Mouse (Mus musculus): ENCODE measurements at regions not wholly inside any gene's neighbourhood (a gene's known extent, or its start where the extent isn't known, plus 50 kb on each side); places are given as distances from the start of the nearest gene placed in this dataset.
A peak's percentile ranks its signal among the peaks of the same experiment; 100 is the strongest.

DNA sequence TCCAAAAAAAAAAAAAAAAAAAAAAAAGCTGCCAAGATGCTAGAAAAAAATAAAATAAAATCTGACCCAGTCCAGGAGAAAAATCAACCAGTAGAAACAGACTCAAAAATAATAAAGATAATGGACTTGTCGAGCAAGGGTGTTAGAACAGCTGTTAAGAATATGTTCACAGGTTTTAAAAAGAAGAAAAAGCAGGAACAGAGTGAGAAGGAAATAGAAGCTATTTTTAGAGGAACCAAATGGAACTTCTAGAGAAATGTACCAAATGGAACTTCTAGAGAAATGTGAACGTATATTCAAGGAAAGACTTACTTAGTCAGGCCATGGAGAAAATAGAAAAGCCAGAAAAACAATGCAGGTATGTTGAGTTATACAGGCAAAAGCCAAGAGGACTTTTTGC lies 662.4 kb upstream of the Jmjd1c start:
- DNase-seq (ENCODE audit: low read depth, low spot score), result no peak

DNA sequence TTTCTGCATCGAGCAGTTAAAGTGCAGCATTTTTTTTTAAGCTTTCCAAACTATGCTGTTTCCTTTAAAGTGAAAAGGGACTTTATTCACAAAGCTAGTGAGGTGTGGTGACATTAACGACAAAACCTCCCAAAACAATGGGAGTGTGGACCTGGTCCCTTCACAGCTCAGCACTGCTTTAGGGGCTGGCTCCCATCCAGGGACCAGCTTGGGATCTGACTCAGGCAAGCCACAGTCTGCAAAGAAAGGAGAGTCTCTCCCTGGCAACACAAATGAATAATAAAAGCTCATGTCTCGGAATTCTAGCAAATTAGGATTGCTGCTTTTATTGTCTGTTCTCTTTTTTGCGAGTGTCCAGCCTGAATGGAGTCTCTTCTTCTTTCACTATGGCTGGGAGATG lies 625.2 kb upstream of the Jmjd1c start:
- DNase-seq (ENCODE audit: low read depth, low spot score), result no peak

DNA sequence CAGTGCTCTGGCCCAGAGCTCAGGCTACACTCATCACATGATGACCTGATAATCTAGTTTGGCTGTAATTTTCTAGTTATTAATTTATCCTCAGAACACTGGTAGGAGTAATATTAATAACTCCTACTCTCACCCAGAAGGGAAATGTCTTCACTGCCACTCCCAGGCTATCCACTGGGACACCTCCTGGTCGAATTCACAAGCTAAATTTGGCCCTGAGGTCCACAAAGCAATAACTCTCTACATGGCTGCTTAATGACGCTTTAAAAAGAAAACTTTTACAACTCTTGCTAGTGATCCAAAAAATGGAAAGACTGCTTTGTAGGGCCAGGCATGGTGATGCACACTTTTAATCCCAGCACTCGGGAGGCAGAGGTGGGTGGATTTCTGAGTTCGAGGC lies 623.9 kb upstream of the Jmjd1c start:
- no peak for DNase-seq (ENCODE audit: low read depth, low spot score)

DNA sequence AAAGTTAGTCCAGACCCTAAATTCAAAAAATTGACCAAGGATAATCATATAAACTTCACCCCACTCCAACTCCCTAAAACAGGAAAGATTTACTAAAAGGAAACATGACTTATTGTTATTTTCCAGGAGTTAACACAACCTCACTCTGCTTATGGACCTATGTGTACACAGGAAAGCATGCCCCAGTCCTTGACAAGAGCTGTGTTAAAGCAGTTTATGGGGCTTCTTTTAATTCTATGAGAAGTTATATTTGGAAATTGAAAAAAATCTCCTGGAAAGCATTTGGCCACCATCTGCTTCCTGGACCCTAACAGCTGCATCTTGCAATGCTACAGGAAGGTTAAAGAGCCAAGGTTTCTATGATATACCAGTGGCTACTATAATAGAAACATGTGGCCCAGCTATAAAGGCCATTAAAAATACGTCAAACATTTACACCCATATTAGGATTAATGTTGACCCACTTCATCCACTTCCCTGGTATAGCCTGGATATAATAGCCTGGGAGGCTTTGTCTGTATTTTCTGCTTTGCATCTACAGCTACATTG lies 620.7 kb upstream of the Jmjd1c start:
- no peak for DNase-seq (ENCODE audit: low read depth, low spot score)

DNA sequence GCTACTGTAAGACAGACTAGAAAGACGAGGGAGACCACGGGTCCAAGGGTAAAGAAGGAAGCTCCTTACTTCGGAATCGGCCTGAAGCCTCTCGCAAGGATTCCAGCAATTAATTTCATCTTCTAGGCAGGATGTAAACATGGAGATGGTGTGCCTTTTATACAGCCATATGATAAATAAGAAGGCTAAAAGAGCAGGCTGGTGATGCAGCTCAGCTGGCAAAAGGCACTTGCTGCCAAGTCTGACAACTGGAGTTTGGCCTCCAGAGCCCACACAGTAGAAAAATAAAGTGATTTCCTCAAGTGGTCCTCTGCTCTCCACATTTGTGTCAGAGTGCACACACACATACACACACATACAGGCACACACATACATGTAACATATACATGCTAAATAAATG lies 605.1 kb upstream of the Jmjd1c start:
- no peak for DNase-seq (ENCODE audit: low read depth, low spot score)

DNA sequence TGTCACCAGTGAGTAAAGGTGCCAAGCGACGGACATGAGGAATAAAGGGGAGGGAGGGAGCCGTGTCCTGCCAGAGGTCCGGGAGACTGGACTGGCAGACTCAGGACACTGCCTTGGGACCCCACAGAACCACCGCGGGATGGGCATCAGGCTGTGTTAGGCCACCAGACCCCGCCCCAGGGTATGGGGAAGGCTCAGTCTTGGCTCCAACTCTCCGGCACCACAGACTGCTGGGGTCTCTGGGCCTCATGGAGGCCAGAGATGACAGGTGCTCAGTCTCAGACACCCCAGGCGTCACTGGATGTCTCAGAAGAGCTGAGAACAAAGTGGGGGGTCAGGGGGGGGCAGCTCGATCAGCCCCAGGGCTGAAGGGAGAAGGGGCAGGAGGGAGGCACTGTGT lies 604.1 kb upstream of the Jmjd1c start:
- no peak for DNase-seq (ENCODE audit: low read depth, low spot score)

DNA sequence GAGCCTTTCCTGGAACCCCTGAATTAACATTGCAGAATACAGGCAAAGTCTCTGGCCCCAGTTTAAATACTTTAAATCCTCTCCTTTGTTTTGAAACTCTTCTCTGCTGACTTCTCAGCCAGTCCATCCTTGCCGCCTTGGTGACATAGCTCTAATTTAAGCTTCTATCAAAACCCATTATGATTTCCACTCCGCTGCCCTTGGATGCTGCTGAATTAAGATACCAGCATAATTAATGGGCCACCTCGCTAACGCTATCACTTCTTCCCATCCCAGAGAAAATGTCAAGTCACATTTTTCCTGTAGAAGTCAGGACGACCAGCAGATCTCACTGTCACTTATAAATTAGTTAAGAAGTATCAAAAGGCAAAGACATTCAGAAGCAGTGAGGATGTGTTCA lies 556.1 kb upstream of the Jmjd1c start:
- no peak for DNase-seq (ENCODE audit: low read depth, low spot score)

DNA sequence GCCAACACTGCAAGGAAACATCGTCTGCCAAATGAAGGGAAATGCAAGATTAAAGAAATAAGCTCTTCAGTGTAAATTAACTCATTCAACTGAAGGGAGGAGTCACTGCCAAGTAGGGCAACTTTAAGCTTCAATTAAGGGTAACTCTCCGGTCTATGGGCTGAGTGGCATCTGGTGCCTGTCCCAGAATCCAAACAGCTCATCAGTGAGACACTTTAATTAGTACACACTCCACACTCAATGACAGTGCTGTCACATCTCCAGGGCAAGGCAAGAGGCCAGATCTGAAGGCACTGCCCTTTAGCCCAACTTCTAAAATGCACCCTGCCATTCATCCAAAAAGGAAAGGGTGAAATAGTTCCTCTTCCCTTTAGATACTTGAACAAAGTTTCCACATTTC lies 549.3 kb upstream of the Jmjd1c start:
- DNase-seq (ENCODE audit: low read depth, low spot score), result no peak

DNA sequence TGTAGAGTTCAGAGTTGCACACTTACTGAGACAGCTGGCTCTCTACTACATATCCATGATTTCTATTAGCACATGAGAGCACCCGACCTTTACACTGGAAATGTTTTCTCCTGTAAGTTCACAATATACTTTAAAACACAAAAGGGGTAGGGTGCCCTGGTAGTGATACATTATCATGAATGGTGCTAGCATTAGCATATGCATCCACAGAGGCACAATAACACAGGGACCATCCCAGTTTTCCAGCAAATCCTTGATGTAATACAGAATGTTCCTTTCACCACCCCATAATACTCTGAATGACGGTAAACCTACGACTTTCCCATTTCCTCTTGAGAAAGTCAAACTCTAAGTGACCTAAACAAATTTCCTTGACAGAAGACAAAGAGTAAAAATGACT lies 548.3 kb upstream of the Jmjd1c start:
- no peak for DNase-seq (ENCODE audit: low read depth, low spot score)

DNA sequence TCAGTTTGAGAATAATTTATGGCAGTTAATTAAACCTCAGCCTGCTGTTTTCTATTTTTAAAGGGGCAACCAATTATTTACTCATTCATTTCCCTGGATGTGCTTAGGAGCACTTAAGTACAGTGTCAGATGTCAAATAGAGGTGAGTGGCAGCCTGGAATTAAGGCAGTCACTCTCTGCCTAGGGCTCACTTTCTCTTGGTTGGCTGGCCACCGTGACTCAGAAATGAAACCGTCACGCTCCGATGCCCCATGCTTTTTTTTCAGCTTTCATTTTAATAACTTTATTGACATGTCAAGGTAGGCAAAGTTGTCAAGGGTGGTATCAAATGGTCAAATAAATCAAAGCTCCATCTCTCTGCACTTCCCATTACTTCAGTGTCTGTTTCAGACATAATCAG lies 547.9 kb upstream of the Jmjd1c start:
- DNase-seq (ENCODE audit: low read depth, low spot score), result no peak

DNA sequence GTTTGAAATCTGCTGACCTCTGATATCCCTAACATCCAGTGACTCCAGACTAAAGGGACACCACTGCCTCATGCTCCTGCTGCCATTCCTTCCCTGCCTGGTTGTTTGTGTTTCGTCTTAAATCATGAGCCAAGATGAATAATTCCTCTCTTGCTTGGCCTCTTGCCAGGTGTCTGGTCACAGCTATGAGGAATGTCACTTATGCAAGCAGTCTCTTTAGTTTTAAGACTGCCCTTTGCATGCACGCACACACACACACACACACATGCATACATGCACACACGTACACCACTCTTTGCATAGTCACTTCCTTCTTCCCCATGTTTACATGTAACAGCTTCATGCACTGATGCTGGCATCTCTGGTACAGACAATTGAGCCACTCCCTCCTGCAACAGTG lies 543.0 kb upstream of the Jmjd1c start:
- DNase-seq (ENCODE audit: low read depth, low spot score), result no peak

DNA sequence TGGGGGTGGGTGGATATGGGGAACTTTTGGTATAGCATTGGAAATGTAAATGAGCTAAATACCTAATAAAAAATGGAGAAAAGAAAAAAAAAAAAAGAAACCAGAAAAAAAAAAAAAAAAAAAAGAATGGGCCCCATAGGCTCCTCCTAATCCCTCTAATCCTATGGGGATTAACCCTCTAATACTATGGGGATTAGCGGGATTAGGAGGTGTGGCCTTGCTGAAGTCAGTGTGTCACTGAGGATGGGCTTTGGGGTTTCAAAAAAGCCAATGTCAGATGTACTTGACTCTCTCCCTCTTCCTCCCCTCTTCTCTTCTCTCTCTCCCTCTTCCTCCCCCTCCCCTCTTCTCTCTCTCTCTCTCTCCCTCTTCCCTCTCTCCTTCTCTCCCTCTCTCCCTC lies 541.7 kb upstream of the Jmjd1c start:
- peak; percentile 73 for DNase-seq (ENCODE audit: low read depth, low spot score)

DNA sequence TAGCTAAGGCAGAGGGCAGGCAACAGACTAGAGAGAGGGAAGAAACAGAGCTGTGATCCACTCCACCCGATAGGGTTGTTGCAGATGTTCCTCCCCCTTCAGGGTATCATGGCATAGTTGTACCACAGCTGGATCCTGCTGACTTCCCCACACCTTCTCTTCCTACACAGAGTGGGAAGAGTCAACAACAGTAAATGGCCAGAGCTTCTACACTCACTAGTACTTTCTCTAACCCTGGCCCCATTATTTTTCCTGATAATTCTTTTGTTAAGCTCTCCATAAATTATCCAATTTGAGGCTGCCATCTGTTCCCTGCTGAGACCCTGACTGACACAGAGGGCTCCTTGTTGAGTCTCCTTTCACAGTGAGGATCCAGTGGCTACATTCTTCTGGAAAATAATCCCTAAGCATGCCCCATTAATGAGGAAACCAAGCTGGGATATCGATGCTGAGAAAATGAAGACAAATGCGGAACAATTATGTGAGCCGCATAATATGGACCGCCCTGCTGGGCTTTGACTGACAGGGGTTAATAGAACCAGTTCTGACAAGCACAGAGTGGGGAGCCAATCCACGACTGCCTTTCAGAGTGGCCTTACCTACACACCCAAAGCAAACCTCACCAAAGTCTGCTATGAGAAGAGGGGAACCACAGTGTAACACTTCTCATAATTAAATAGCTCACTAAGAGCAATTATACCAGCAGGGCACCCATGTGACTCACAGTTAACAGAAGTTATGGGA lies 537.7 kb upstream of the Jmjd1c start:
- no peak for DNase-seq (ENCODE audit: low read depth, low spot score)

DNA sequence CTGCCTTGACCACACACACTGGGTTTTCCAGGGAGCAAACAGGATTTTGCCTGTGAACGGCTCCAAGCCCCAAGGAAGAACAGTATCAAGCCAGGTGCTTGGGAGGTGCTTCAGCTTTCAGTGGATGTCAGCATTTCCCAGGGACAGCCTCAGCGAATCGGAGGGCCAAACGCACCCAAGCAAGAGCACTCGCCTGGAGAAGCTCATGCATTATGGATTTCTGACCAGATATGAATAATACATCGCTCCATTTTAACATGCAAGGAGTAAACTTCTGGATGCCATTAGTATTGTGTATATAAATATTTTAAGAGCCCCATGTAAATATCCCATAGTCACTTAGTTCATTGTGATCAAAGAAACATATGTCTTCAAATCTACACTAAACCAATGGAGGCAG lies 530.6 kb upstream of the Jmjd1c start:
- no peak for DNase-seq (ENCODE audit: low read depth, low spot score)

DNA sequence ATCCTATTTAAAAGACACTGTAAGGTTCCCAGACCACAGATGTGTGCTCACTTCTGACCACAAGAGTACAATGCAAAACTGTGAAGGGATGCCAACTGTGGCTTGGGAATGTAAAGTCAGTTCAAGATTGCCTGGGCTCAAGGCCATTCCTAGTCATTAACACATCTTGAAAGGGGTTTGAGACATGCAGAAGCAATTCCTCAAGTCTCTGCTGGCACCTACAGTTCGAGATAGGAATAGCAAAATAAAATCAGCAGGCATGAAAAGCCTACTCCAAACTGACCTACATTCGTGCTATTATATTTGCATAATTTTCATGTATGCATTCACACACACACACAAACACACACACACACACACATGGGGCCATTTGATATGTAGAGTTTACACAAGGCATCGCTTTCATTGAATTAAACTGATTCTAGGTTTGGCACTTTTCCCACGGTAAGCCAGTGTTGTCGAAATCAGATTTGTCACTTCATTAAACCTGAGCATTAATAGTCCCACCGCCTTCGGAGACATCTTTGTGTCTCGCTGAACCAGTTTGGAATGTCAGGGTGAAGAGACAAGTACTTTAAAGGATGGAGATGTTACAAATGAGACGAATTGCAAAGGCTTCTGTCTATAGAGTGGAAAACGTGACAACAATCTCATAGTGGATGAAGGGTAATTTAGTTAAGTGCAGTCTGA lies 520.9 kb upstream of the Jmjd1c start:
- DNase-seq (ENCODE audit: low read depth, low spot score), result peak; percentile 49

DNA sequence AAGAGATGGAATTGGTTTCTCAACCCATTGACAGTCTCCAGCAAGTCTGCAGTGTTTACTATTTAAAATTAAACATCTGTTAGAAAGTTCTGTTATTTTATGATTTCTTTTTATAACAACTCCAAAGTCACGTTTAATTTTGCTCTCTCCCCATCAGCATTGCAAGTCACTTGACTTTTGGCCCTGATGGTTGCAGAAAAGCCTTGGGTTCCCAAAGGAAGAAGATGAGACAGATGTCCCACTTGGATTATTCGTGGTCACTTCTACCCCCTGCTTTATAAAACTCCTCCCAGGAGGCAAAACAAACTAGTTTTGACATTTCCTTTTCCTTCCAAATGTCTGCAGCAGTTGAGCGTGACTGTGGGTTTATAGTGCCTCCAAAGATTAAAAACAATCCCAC lies 502.9 kb upstream of the Jmjd1c start:
- no peak for DNase-seq (ENCODE audit: low read depth, low spot score)

DNA sequence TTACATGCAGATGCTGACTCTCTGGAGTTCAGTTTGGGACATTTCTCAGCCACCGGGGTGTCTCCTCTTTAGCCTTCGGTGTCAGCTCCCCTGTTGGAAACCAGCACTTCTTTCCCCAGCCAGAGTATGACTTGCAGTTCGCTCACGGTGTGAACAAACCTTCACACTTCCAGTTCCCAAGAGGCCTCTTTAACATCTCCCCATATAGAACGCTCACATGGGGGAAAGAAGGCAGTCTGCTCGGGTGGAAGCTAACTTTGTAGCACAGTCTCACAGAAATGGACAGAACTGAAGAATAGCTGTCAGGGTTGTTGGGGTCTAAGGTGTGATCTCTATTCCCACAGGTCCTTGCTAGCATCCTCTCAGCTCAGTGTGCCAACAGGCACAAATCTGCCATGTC lies 502.4 kb upstream of the Jmjd1c start:
- DNase-seq (ENCODE audit: low read depth, low spot score), result no peak

DNA sequence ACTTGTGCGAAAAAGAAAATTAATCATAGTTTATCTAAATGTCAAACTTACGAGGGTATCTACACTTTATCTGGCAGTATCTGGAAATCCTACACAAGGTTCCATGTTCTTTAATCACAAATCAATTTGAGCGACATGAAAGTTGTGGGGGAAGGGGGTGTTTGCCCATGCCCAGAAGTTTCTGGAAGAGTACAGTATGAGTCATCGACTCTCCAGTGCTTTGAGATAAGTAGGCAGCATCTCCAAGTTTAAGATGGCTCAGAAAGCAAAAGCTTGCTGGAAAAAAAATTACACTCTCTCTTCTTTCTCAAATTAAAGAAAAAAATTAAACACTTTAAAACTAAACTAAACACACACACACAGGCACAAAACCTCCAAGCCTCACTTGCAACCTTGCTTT lies 498.0 kb upstream of the Jmjd1c start:
- no peak for DNase-seq (ENCODE audit: low read depth, low spot score)

DNA sequence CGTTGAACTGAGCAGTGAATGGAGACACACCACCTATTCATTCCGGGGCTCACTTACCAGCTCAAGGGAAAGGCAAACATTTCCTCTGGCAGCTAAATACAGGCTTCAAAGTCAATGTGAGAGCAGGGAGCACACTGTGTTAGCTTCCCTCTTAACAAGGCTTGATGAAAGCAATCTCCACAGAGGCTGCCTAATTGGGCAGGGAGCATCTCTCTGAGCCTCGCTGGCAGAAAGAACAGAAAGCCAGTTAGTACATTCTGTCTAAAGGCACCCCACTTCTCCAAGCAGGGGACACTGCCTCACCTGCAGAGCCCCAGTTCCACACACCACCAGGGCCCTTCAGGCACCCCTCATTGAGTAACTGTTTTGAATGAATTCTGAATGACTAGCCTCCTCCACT lies 488.8 kb upstream of the Jmjd1c start:
- DNase-seq (ENCODE audit: low read depth, low spot score), result no peak

DNA sequence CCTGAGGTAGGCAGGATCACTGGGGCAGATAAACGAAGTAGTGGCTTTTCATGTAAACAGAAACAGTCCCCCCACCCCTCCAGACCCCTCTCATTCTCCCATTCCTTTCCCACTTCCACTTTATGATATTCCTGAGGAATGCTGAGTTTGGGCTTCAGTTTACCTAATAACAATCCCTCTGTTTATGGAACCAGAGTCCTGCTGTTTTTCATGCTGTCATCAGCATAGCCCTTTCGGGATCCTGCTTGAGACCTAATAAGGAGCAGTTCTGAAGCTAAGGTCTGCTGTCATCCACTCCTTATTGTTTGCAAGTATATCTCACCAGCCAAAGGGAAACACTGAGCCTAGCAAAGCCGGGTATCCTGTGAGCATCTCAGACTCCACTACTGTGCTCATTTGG lies 479.6 kb upstream of the Jmjd1c start:
- DNase-seq (ENCODE audit: low read depth, low spot score), result no peak

DNA sequence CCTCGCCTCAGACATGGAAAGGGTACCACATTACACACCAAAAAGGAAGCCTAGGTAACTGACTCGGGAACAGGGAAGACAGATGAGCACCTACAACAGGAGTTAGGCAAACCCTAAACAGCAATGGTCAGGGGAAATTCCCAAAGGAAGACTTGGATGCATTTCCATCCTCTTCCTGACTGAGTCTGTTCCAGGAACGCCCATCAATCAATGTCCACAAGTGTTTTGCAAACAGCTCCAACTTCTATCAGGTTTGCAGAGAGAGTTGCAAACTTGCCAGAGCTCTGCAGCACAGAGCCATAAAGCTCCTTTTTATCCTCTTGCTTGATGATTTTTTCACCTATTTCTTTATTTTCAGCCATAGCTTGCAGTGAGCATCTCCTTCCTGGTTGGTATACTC lies 464.9 kb upstream of the Jmjd1c start:
- DNase-seq (ENCODE audit: low read depth, low spot score), result no peak

DNA sequence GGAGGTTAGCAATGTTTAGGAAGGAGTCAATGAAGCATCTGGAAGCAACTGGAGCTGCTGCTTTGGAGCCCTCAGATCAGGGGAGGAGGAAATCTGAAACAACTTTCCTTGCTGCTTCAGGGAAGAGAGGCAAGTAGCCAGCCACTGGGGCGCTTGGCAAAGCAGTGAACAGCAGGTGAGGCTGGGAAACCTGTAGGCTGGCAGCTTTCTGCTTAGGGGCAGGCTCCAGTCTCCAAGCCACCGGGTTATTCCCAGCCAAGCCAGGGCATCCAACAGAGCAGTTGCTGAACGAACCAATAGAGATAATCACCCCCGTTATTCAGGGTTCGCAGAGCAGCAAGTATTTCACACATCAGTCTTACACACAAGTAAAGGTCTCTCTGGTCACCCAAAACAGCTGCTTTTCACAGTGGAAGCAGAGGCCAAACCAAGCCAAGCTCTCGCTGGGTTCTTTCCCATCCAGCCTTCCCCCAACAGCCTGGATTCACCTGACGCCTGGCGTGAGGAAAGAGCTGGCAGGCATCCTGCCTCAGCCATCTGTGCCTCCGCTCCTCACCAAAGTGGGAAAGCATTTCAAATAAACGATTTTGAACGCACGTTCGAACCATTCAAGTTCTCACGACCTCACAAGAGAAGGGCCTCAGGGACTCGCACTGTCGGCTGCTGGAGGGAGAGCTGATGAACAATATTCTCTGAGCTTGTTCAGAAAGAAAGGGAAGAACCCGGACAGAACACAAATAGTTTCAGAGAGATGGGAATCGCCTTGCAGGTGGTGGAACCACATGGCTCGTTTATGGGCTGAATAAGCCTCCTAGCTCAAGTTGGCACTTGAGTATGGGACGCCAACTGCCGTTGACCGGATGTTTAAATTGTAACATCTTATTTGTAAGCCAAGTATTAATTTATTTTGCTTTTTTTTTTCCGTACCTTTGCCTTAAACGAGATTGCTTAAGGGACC lies 454.8 kb upstream of the Jmjd1c start:
- no peak for DNase-seq (ENCODE audit: low read depth, low spot score)
